Mouse (Mus musculus): ENCODE data around the gene Anln. TPM values are rescaled to one million over a fixed set of nuclear protein-coding genes. Genes with fewer than 3 reads are reported as not detected.

Gene Anln
- polyA plus RNA-seq, 1 experiment from 2014 or later: 43.2 TPM

GRCm38 (mm10) chr9:22389736-22390245 lies 803 bp upstream of the Anln start:
- Histone ChIP-seq H3K9me3 (ENCODE audit: control insufficient read depth, low read length) (no peaks in the 10 kb centered on the region), H3K27me3 (ENCODE audit: control insufficient read depth, insufficient read depth, low read length) (no peaks in the 10 kb centered on the region), H3K4me2 (ENCODE audit: low read depth) (peak overlapping the region; percentile 50), H3K27ac (ENCODE audit: low read depth, low read length) (0 out of 2 replicates have a peak overlapping the region, but pooled peaks have one; percentile 86), H3K9ac (ENCODE audit: low read length) (peak overlapping the region; percentile 65; the same call in 1 of the 2 replicates), H3K4me3 (ENCODE audit: low read depth, low read length) (peak overlapping the region; percentile 80; the same call in 1 of the 2 replicates), H3K36me3 (ENCODE audit: control insufficient read depth, insufficient read depth, low read length) (no peaks in the 10 kb centered on the region), H3K4me1 (ENCODE audit: control insufficient read depth, insufficient read depth, low read length) (peaks cover 3% of the 10 kb centered on the region; the same call in 1 of the 2 replicates)
- ATAC-seq (ENCODE audit: insufficient read depth, low FRiP score, low TSS enrichment) (no peak), DNase-seq (ENCODE audit: low spot score) (no peak)
- WGBS: 72% methylated on average over 6 of the region's 6 CpGs

DNA sequence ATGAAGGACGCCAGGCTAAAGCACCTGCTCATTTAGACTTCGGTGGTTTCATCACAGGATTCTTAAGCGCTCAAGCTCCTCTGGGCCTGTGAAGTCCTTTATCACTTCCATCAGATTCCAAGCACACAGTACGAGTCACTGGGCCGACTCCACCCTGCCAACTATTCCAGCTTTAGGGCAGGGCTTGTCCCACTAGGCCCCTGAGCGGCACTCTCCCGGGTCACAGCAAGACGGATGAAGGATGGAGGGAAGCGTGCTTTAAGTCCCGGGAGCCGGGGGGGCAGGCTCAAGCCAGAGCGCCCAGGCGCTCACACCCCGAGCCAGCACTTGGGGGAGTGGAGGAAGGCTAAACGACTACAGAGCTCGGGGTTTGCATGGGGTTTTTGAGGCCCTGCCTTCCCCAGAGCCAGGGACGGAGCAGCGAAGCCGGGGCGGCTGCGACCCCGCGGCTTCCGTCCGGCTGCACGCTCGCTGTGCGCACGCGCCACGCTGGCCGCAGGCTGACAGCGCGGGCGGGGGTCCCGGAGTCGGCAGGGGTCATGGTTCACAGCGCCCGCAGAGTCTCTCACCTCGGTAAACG lies 497 bp downstream of the Anln start:
- Histone ChIP-seq H3K9ac (ENCODE audit: low read length) (peak overlapping the region; percentile 65), H3K9me3 (ENCODE audit: control insufficient read depth, low read length) (no peaks in the 10 kb centered on the region), H3K27me3 (ENCODE audit: control insufficient read depth, insufficient read depth, low read length) (no peaks in the 10 kb centered on the region), H3K4me2 (ENCODE audit: low read depth) (peak overlapping the region; percentile 50), H3K4me3 (ENCODE audit: low read depth, low read length) (peak overlapping the region; percentile 80), H3K4me1 (ENCODE audit: control insufficient read depth, insufficient read depth, low read length) (peaks cover 3% of the 10 kb centered on the region; the same call in 1 of the 2 replicates), H3K36me3 (ENCODE audit: control insufficient read depth, insufficient read depth, low read length) (no peaks in the 10 kb centered on the region), H3K27ac (ENCODE audit: low read depth, low read length) (peak overlapping the region; percentile 86)
- under 1% methylated on average over 41 of the region's 41 CpGs for whole genome bisulfite sequencing
- peak; percentile 86 for DNase-seq (ENCODE audit: low spot score)
- peak; percentile 83 for ATAC-seq (ENCODE audit: insufficient read depth, low FRiP score, low TSS enrichment)

DNA sequence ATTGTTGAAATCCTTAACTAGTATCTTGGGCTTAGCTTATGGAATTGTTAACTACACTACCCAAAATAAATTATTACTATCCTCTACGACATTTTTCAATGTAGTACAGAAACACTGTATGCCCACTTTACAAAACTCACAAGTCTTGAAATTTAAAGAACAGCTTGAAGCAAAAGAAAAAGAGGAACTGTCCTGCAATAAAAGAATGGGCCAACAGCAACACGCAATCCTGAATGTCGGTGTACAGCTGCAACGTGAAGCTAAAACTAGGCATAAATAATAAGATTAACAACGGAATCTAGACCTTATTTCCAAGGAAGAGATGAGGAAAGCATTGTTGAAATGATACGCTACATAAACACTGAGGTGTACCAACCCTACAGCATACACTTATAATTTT lies 1.1 kb downstream of the Anln start:
- 26% methylated on average over 6 of the region's 6 CpGs for WGBS
- ATAC-seq (ENCODE audit: insufficient read depth, low FRiP score, low TSS enrichment) (no peak), DNase-seq (ENCODE audit: low spot score) (no peak)
- Histone ChIP-seq H3K27me3 (ENCODE audit: control insufficient read depth, insufficient read depth, low read length) (no peaks in the 10 kb centered on the region), H3K4me3 (ENCODE audit: low read depth, low read length) (peak overlapping the region; percentile 80), H3K9me3 (ENCODE audit: control insufficient read depth, low read length) (no peaks in the 10 kb centered on the region), H3K4me1 (ENCODE audit: control insufficient read depth, insufficient read depth, low read length) (peaks cover 3% of the 10 kb centered on the region; the same call in 1 of the 2 replicates), H3K27ac (ENCODE audit: low read depth, low read length) (no peak overlapping the region), H3K4me2 (ENCODE audit: low read depth) (peak overlapping the region; percentile 50), H3K36me3 (ENCODE audit: control insufficient read depth, insufficient read depth, low read length) (no peaks in the 10 kb centered on the region), H3K9ac (ENCODE audit: low read length) (peak overlapping the region; percentile 65)

DNA sequence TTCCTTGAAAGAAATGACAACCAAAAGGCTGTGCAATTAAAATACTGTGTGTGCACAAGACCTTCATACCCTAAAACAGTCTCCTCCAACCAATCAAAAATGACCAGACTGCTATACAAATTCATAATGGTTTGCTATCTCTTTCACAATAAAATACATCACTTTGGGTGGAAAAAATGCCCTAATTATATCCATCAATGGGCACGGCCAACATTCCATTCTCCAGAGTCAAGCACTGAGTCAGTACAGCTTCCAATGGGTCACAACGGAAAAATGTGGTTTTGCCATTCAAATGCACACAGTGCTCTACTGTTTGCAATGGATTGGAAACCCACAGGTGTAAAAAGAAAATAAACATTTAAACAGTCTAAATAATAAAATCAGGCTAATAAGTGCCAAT lies 3.1 kb downstream of the Anln start:
- no peaks in the 10 kb centered on the region for H3K27me3 ChIP-seq (ENCODE audit: control insufficient read depth, insufficient read depth, low read length)
- no peaks in the 10 kb centered on the region for H3K9me3 ChIP-seq (ENCODE audit: control insufficient read depth, low read length)
- WGBS: 86% methylated on average over 2 of the region's 2 CpGs
- peaks cover 3% of the 10 kb centered on the region; the same call in 1 of the 2 replicates for H3K4me1 ChIP-seq (ENCODE audit: control insufficient read depth, insufficient read depth, low read length)
- no peak overlapping the region for H3K9ac ChIP-seq (ENCODE audit: low read length)
- H3K36me3 ChIP-seq (ENCODE audit: control insufficient read depth, insufficient read depth, low read length): no peaks in the 10 kb centered on the region
- no peak overlapping the region for H3K27ac ChIP-seq (ENCODE audit: low read depth, low read length)
- no peak overlapping the region for H3K4me2 ChIP-seq (ENCODE audit: low read depth)
- ATAC-seq (ENCODE audit: insufficient read depth, low FRiP score, low TSS enrichment) (no peak), DNase-seq (ENCODE audit: low spot score) (no peak)
- no peak overlapping the region for H3K4me3 ChIP-seq (ENCODE audit: low read depth, low read length)

DNA sequence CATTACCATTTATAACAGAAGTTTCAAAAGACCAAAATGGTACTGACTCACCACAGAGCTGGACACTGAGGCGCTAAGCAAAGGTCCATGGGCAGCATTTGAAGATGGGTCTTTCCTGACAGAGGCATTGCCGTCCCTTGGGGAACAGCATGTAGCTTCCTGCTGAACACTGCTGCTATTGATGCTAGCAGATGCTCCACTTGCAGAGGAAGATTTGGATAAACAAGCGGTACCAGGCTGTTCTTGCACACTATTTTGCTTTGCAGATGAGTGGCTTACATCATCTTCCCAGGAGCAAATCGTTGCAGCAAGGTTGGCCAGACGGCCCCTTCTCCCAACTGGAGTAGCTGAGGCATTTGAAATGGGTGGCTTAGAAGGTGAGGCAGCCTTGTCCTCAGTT lies 12.9 kb downstream of the Anln start:
- WGBS: 84% methylated on average over 5 of the region's 5 CpGs
- Histone ChIP-seq H3K4me1 (ENCODE audit: control insufficient read depth, insufficient read depth, low read length) (no peaks in the 10 kb centered on the region), H3K4me3 (ENCODE audit: low read depth, low read length) (no peak overlapping the region), H3K4me2 (ENCODE audit: low read depth) (no peak overlapping the region), H3K36me3 (ENCODE audit: control insufficient read depth, insufficient read depth, low read length) (peaks cover 18% of the 10 kb centered on the region), H3K27ac (ENCODE audit: low read depth, low read length) (no peak overlapping the region), H3K9ac (ENCODE audit: low read length) (no peak overlapping the region), H3K27me3 (ENCODE audit: control insufficient read depth, insufficient read depth, low read length) (no peaks in the 10 kb centered on the region), H3K9me3 (ENCODE audit: control insufficient read depth, low read length) (no peaks in the 10 kb centered on the region)
- ATAC-seq (ENCODE audit: insufficient read depth, low FRiP score, low TSS enrichment) (no peak), DNase-seq (ENCODE audit: low spot score) (peak; percentile 15)

DNA sequence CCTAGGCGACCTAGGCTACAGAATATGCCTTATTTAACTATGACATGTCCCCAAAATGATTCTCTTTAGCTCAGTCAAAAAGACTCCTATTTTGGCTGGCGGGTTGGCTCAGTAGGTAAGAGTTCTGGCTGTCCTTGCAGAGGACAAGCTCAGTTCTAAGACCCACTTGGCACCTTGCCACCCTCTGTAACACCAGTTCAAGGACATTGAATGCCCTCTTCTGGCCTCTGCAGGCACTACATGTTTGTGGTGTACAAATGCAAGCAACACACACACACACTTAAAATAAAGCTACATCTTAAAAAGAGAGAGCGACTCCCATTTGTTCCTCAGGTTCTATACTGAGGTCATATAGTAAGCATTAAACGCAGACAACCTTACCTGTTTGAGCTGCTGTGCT lies 16.2 kb downstream of the Anln start:
- ATAC-seq (ENCODE audit: insufficient read depth, low FRiP score, low TSS enrichment): no peak
- Histone ChIP-seq H3K9ac (ENCODE audit: low read length) (no peak overlapping the region), H3K4me3 (ENCODE audit: low read depth, low read length) (no peak overlapping the region), H3K27me3 (ENCODE audit: control insufficient read depth, insufficient read depth, low read length) (no peaks in the 10 kb centered on the region), H3K36me3 (ENCODE audit: control insufficient read depth, insufficient read depth, low read length) (peaks cover 11% of the 10 kb centered on the region), H3K9me3 (ENCODE audit: control insufficient read depth, low read length) (no peaks in the 10 kb centered on the region), H3K27ac (ENCODE audit: low read depth, low read length) (no peak overlapping the region), H3K4me1 (ENCODE audit: control insufficient read depth, insufficient read depth, low read length) (no peaks in the 10 kb centered on the region), H3K4me2 (ENCODE audit: low read depth) (no peak overlapping the region)
- no peak for DNase-seq (ENCODE audit: low spot score)
- WGBS: 92% methylated on average over 4 of the region's 4 CpGs

DNA sequence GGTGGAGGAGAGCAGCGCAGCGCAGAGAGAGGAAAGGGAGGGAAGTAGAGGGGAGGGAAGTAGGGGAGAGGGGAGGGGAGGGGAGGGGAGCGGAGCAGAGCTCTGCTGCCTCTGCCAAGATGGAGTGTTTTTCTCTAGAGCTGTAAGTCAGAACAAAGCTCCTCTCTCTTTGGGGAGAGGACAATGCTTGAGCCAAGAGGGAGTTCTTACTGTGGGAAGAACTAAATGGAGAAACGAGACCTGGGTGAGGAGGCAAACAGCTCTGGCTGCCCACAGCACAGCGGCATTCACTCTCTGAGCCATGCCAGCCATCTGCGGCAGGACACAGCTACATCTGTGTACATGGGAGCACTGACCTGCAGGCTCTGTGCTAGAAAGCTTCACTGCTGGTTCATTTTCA lies 21.0 kb downstream of the Anln start:
- ATAC-seq (ENCODE audit: insufficient read depth, low FRiP score, low TSS enrichment) (no peak), DNase-seq (ENCODE audit: low spot score) (no peak)
- Histone ChIP-seq H3K36me3 (ENCODE audit: control insufficient read depth, insufficient read depth, low read length) (peaks cover 14% of the 10 kb centered on the region), H3K4me3 (ENCODE audit: low read depth, low read length) (no peak overlapping the region), H3K4me2 (ENCODE audit: low read depth) (no peak overlapping the region), H3K9ac (ENCODE audit: low read length) (no peak overlapping the region), H3K27me3 (ENCODE audit: control insufficient read depth, insufficient read depth, low read length) (no peaks in the 10 kb centered on the region), H3K4me1 (ENCODE audit: control insufficient read depth, insufficient read depth, low read length) (no peaks in the 10 kb centered on the region), H3K9me3 (ENCODE audit: control insufficient read depth, low read length) (no peaks in the 10 kb centered on the region), H3K27ac (ENCODE audit: low read depth, low read length) (no peak overlapping the region)
- WGBS: 86% methylated on average over 6 of the region's 6 CpGs

GRCm38 (mm10) chr9:22366621-22367020 lies 22.4 kb downstream of the Anln start:
- no peak for DNase-seq (ENCODE audit: low spot score)
- Histone ChIP-seq H3K9me3 (ENCODE audit: control insufficient read depth, low read length) (no peaks in the 10 kb centered on the region), H3K27me3 (ENCODE audit: control insufficient read depth, insufficient read depth, low read length) (no peaks in the 10 kb centered on the region), H3K4me2 (ENCODE audit: low read depth) (no peak overlapping the region), H3K36me3 (ENCODE audit: control insufficient read depth, insufficient read depth, low read length) (peaks cover 16% of the 10 kb centered on the region), H3K9ac (ENCODE audit: low read length) (no peak overlapping the region), H3K27ac (ENCODE audit: low read depth, low read length) (no peak overlapping the region), H3K4me3 (ENCODE audit: low read depth, low read length) (no peak overlapping the region), H3K4me1 (ENCODE audit: control insufficient read depth, insufficient read depth, low read length) (no peaks in the 10 kb centered on the region)
- WGBS: 96% methylated on average over 10 of the region's 10 CpGs
- no peak for ATAC-seq (ENCODE audit: insufficient read depth, low FRiP score, low TSS enrichment)

DNA sequence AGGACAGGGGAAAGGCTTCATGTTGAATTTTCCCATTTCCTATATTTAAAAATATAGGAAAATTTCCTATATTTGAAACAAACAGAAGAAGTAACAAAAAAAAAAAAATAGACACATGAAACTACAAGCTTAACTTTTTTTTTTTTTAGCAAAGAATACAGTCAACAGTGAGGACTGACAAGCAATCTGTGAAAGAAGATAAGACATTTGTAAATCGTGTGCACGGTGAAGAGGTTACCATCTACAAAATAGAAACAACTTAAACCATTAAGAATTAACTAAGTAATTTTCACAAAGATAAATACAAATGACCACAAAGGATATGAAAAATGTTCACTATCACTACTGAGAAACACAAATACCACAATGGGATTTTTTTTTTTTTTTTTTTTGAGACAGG lies 22.8 kb downstream of the Anln start:
- no peaks in the 10 kb centered on the region for H3K4me1 ChIP-seq (ENCODE audit: control insufficient read depth, insufficient read depth, low read length)
- H3K9ac ChIP-seq (ENCODE audit: low read length): no peak overlapping the region
- H3K4me2 ChIP-seq (ENCODE audit: low read depth): no peak overlapping the region
- no peak overlapping the region for H3K4me3 ChIP-seq (ENCODE audit: low read depth, low read length)
- H3K36me3 ChIP-seq (ENCODE audit: control insufficient read depth, insufficient read depth, low read length): peaks cover 15% of the 10 kb centered on the region
- H3K27me3 ChIP-seq (ENCODE audit: control insufficient read depth, insufficient read depth, low read length): no peaks in the 10 kb centered on the region
- H3K27ac ChIP-seq (ENCODE audit: low read depth, low read length): no peak overlapping the region
- ATAC-seq (ENCODE audit: insufficient read depth, low FRiP score, low TSS enrichment) (no peak), DNase-seq (ENCODE audit: low spot score) (no peak)
- WGBS: 99% methylated on average over 2 of the region's 2 CpGs
- H3K9me3 ChIP-seq (ENCODE audit: control insufficient read depth, low read length): no peaks in the 10 kb centered on the region

Measured in neural tube, embryonic 11.5 days (tissue).